Mouse (Mus musculus): ENCODE data around the gene Hip1. TPM values are rescaled to one million over a fixed set of nuclear protein-coding genes. Genes with fewer than 3 reads are reported as not detected.

Hip1 gene
- polyA plus RNA-seq, 1 experiment from 2014 or later, result 45.2 TPM

Small RNA genes within 50 kb of the gene (microRNA-seq; reads per million reads assigned to microRNA genes)
- not detected for gene Mir7033

Other genes with a start within 250 kb of the Hip1 start
- gene Fkbp6, start 195.1 kb downstream of the Hip1 start, polyA plus RNA-seq (2015; fragmentation: Nextera tagmentation; extraction: Ambion mirVana), result not detected in 2 replicates
- not detected in 2 replicates for gene Trim50, start 191.8 kb downstream of the Hip1 start, polyA plus RNA-seq (2015; fragmentation: Nextera tagmentation; extraction: Ambion mirVana)
- 35.0 and 39.5 TPM in 2 replicates for gene Nsun5, start 175.2 kb downstream of the Hip1 start, polyA plus RNA-seq (2015; fragmentation: Nextera tagmentation; extraction: Ambion mirVana)
- 14.0 and 14.7 TPM in 2 replicates for gene Pom121, start 150.6 kb downstream of the Hip1 start, polyA plus RNA-seq (2015; fragmentation: Nextera tagmentation; extraction: Ambion mirVana)
- gene Ccl26, start 18.4 kb upstream of the Hip1 start, polyA plus RNA-seq (2015; fragmentation: Nextera tagmentation; extraction: Ambion mirVana), result not detected in 2 replicates
- 1.9 and 2.4 TPM in 2 replicates for gene Ccl24, start 27.9 kb upstream of the Hip1 start, polyA plus RNA-seq (2015; fragmentation: Nextera tagmentation; extraction: Ambion mirVana)
- 45.9 and 51.9 TPM in 2 replicates for gene Rhbdd2, start 87.5 kb upstream of the Hip1 start, polyA plus RNA-seq (2015; fragmentation: Nextera tagmentation; extraction: Ambion mirVana)
- 78.2 and 89.0 TPM in 2 replicates for gene Por, start 124.9 kb upstream of the Hip1 start, polyA plus RNA-seq (2015; fragmentation: Nextera tagmentation; extraction: Ambion mirVana)
- gene Tmem120a, start 199.3 kb upstream of the Hip1 start, polyA plus RNA-seq (2015; fragmentation: Nextera tagmentation; extraction: Ambion mirVana), result 64.2 and 68.1 TPM in 2 replicates
- 0.17 and 0.39 TPM in 2 replicates for gene Styxl1, start 233.3 kb upstream of the Hip1 start, polyA plus RNA-seq (2015; fragmentation: Nextera tagmentation; extraction: Ambion mirVana)
- gene Mdh2, start 233.4 kb upstream of the Hip1 start, polyA plus RNA-seq (2015; fragmentation: Nextera tagmentation; extraction: Ambion mirVana), result 568 and 588 TPM in 2 replicates